Comparison of ENCODE assay signal across 35 mouse cellular contexts in the genomic region with DNA sequence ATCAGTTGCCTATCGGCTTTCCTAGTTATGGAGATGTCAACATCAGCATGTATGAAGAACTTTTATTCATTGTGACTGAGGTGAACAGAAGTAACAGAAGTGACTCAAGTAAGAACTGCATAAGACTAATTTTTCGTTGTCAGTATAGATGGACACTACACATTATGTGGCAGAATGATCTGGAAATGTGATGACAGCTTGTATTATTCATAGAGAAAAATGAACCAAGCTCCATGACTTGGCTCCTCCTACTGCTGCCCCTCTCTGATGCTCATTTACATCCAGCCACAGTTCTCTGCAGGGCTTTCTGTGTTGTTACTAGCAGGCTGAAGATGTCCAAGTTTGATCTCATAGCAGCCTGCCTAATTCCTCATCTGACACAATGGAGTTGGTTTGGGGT.
"Had no signal": no experiment of that assay in that cellular context is flagged by ENCODE, and none has a peak within 500 bp of the region (broad histone marks: within the 10 kb centered on the region; RNA-seq: fewer than 3 reads in every experiment).

No protein-coding gene starts in this region.

- H3K27me3 ChIP-seq: heart, embryonic 12.5 days; heart, embryonic 13.5 days; heart, embryonic 15.5 days; hindbrain, embryonic 12.5 days; hindbrain, embryonic 13.5 days; hindbrain, embryonic 15.5 days; intestine, embryonic 15.5 days; kidney, embryonic 15.5 days had no signal

- H3K9me3 ChIP-seq: heart, embryonic 10.5 days; heart, embryonic 12.5 days; heart, embryonic 13.5 days; heart, embryonic 15.5 days; hindbrain, embryonic 10.5 days; hindbrain, embryonic 12.5 days; hindbrain, embryonic 13.5 days; hindbrain, embryonic 15.5 days; intestine, embryonic 15.5 days; kidney, embryonic 15.5 days had no signal

- ATAC-seq: hindbrain, embryonic 16.5 days; hindbrain, postnatal 0 days; inflammation-experienced regulatory T-cells, adult 6 months; intestine, embryonic 15.5 days; intestine, embryonic 16.5 days; intestine, postnatal 0 days had no signal

- DNase-seq: heart, postnatal 10 days; heart, postnatal 14 days; heart, postnatal 36 days; heart, postnatal 4 days; kidney, adult 11 months; kidney, adult 18-20 months; kidney, adult 2 months; kidney, adult 8-10 months; kidney, adult 9 months; kidney, postnatal 10 days; kidney, postnatal 14 days; kidney, postnatal 25 days; kidney, postnatal 36 days; kidney, postnatal 4 days; layer of hippocampus, adult 9-11 months; layer of hippocampus, postnatal 36 days had no signal

- H3K9ac ChIP-seq: heart, embryonic 12.5 days; heart, embryonic 13.5 days; heart, embryonic 15.5 days; hindbrain, embryonic 12.5 days; hindbrain, embryonic 13.5 days; hindbrain, embryonic 14.5 days; hindbrain, embryonic 15.5 days; intestine, embryonic 15.5 days; kidney, embryonic 15.5 days had no signal

- H3K4me1 ChIP-seq: hindbrain, embryonic 12.5 days; hindbrain, embryonic 15.5 days; intestine, embryonic 15.5 days; kidney, embryonic 15.5 days had no signal

- H3K36me3 ChIP-seq: hindbrain, embryonic 12.5 days; hindbrain, embryonic 15.5 days; intestine, embryonic 15.5 days had no signal

- H3K27ac ChIP-seq: heart, embryonic 10.5 days; heart, embryonic 13.5 days; heart, embryonic 15.5 days; hindbrain, embryonic 10.5 days; hindbrain, embryonic 12.5 days; hindbrain, embryonic 13.5 days; hindbrain, embryonic 14.5 days; hindbrain, embryonic 15.5 days; hindbrain, postnatal 0 days; intestine, embryonic 15.5 days; kidney, embryonic 15.5 days; kidney, postnatal 0 days; layer of hippocampus, adult 2 months had no signal

- H3K4me2 ChIP-seq: heart, embryonic 11.5 days; heart, embryonic 12.5 days; heart, embryonic 13.5 days; heart, embryonic 15.5 days; hindbrain, embryonic 12.5 days; hindbrain, embryonic 13.5 days; hindbrain, embryonic 14.5 days; hindbrain, embryonic 15.5 days; intestine, embryonic 15.5 days; kidney, embryonic 15.5 days had no signal

- H3K4me3 ChIP-seq: heart, embryonic 10.5 days; heart, embryonic 12.5 days; heart, embryonic 13.5 days; heart, embryonic 15.5 days; hindbrain, embryonic 10.5 days; hindbrain, embryonic 12.5 days; hindbrain, embryonic 13.5 days; hindbrain, embryonic 15.5 days; intestine, embryonic 15.5 days; kidney, embryonic 15.5 days; layer of hippocampus, adult 2 months had no signal
